Mouse (Mus musculus): Measurements from ENCODE around the gene Kcnh1. TPM values are rescaled to one million over a fixed set of nuclear protein-coding genes. Genes with fewer than 3 reads are reported as not detected.

Kcnh1 gene
- total RNA-seq, 4 experiments from 2014 or later, result 61.1 to 73.6 (median 64.3) TPM

DNA sequence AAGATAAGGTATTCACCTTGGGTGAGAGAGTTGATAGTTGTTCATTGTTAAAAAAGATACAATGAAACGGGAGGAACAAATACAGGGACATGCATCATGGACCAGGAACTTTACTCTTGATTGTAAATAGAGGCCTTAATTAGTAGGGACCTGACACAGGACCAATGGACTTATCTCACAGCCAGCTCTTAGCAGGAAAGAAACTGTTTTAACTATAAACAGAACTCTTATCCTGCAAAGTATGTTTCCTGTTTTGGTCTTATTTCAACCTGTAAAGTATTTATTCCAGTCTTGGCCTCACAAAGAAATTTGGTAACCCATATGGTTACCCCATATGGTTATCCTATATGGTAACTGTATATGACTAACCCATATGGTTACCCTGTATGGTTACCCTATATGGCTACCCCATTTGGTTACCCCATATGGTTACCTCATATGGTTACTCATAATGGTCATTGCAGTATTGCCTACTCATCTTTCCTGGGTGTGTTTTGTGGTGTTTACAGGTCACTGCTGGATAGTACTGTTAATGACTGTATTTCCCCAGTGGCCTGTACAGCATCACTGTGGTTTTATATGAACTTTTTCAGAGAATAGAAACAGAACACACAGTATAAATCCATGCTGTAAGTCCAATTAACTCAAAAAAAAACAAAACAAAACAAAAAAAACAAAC is 125.0 kb downstream of the Kcnh1 start:
- no peak for DNase-seq (ENCODE audit: low spot score in 2 of 2)

DNA sequence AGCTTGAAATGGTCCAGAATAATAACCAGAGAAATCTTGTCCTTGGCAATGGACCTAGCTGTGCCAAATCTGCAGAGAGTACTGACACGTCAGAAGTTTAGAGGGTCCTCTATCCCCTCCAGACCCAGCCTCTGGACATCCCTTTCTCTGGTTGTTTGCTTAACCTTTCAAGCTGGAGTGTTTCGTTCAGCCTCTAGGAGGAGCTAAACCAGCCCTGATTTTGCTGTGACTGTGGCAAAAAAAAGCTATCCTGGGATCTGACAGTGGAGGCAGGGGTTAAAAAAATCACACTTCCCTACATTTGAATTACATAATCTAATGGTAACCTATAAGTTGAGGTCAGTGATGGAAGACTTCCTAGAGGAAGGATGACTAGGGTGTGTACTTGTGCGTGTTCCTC is 133.6 kb downstream of the Kcnh1 start:
- no peak for DNase-seq (ENCODE audit: low spot score in 2 of 2)

DNA sequence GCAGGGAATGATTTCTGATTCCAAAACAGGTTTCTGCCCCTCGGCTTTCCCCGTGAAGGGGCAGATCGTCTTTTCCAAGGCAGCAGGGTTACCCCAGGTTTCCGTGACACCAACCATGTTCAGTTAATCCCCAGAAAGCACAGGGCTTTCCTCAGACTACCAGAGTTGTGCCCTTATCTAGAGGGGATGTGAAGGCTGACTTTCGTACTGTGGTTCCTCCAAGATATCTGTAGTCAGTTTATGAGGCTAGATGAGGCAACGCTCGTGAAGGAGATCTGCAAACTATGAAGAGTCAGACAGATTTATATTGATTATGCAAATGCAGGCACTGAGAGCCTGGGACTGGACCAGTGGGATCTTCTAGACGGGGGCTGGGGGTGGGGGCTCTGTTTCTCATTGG is 136.5 kb downstream of the Kcnh1 start:
- DNase-seq (ENCODE audit: low spot score in 2 of 2), result no peak

DNA sequence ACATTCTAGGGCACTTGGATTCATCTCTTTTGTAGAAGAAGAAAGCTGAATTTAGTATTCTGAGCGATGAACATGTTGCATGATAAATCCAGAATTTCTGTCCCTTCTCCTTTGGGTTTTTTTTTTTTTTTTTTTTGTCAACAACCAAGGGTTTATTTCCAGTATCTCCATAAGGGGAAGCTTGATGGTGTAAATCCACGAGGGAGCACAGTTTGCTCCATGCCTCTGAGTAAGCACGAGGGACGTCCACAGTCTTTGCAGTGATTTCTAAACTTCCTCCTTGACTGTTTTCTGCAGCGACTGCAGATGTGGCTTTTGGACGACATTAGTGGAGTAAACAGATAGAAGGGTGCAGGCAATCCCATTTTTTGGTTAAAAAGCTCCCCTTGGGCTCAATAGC is 140.6 kb downstream of the Kcnh1 start:
- DNase-seq (ENCODE audit: low spot score in 2 of 2), result no peak

DNA sequence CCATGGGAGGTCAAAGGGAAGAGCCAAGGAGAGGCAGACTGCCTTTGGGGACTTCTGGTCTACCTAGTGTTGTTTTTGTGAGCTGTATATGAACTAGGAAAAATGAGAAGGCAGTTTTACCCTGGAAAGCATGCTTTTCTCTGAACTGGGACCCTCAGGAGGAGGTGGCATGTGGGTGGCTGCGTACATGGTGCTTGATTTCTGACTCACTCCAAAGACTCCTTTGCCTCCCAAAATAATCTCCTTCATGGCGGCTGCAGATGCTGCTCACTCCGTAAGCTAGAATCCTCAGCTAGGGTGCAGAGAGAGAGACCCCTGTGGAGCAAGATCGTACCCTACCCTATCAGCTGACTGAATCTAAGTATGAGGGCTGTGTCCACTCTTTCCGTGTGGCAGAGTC is 145.5 kb downstream of the Kcnh1 start:
- DNase-seq (ENCODE audit: low spot score in 2 of 2), result peak in 1 of 2 experiments; percentile 59

DNA sequence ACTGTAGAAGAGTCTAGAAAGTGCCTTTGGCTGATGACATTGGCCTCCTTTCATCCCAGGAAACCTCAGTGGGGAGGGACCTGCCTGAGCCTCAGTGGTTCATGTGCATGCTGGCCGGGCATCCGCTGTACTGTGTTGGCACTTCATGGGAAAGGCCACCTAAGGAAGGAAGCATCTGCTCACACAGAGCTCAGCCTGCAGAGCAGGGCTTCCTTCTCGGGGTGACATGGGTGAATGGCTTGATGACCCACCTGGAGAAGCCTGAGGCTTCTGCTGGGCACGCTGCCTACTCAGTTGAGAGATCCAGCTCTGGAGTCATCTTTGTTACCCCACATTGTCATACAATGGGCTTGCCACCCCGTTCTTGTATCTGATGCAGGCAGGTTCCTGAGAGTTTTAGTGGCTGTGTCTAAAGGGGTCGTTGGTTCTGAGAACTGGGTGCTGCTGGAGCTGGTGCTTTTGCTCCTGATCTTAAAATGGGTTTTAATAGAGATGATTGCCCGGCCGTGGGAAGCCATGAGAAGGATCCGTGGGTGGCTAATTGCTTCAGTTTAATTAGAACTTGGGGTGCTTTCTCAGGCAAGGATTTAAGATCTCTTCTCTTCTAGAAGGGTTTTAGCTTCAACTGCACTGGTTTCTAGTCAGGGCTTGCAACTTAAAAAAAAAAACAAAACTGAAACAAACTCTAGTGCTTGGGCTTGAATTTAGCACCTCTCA is 148.9 kb downstream of the Kcnh1 start:
- DNase-seq (ENCODE audit: low spot score in 2 of 2), result no peak

DNA sequence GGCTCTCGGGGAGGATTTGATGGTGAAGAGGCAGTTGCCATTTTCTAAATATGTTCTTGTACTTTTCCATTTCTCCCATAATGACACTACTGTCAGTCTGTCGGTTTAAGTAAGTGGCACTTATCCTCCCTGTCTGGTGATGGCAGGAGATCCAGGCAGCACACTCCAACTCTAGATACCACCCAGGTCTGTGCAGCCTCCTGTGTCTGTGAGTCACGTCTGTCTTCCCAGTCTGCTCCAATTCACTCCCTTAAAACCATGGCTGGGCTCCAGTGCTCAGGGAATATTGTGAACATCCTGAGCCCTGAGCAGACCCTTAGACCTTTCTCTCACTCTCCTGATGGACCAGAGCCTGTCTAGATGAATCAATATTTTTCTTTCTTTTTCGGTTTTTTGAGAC is 151.2 kb downstream of the Kcnh1 start:
- peak in 1 of 2 experiments; percentile 43 for DNase-seq (ENCODE audit: low spot score in 2 of 2)

DNA sequence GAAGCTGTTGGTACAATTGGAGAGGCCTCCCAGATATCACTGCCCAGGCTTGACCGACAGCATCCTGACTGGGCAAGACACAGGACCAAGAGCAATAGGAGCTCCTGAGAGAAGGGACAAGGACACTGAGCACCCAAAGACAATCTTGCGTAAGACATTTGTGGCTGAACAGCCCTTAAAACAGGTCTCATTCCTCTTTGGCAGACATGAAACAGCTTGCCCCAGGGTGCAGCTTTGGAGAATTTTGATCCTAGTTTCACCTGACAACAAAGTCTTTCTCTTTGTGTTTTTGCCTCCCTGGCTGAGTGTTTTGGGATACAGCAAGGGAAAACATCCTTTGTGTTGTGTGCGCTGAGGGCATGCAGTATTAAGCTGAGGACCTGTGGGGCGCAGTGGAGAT is 153.4 kb downstream of the Kcnh1 start:
- DNase-seq (ENCODE audit: low spot score in 2 of 2), result no peak

DNA sequence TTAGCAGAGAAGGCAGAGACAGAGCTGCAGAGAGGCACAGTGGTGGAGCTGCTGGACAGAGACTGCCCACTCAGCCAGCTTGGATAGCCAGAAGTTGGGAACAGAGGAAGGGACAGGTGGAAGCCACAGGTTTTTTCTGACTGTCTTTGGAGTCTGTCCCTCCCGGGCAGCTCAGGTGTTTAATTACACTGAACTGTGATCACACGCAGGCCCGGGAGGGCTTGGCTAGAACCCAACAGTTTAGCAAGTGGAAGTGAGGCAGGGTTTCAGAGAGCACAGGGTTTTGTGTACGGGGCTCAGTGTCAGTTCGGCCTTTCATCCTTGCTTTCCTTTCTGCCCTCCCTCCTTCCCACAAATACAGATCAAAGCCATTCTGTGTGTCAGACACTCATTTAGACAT is 156.8 kb downstream of the Kcnh1 start:
- DNase-seq (ENCODE audit: low spot score in 2 of 2), result no peak

DNA sequence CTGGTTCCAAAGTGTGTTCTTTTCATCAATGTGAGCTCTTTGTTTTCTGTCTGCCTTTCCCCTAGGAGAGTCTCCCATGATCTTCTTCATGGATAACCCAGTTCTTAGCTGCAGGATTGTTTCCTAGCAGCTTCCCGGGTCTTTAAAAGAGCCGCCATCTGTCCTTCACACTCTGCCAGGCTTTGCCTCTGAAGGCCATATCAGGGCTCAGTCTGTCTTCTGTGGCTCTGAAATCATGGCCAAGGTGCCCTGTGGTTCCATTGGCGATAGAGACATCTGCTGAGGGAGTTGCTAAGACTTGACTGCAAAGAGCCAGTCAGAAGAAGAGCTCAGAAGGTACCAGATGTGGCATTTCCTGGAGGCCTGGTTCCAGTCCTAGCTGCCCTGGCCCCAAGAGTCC is 165.7 kb downstream of the Kcnh1 start:
- no peak for DNase-seq (ENCODE audit: low spot score in 2 of 2)

DNA sequence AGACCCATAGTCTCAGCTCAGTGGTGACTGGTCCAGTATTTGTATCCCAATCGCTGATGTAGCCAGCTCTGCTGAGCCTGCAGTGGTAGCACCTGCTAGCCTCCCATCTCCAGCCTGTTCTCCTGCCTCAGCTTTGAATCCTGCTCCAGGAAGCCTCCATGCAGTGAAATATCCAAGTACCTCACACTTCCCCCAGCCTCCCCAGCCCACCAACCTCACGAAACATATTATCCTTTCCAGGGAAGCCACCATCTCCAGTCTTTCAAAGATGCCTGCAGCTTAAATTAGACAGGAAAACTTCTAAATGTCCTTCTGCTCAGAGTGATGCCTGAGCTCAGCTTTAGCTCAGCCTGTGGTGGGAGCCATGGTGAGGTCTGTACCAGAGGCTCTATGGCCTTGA is 168.6 kb downstream of the Kcnh1 start:
- DNase-seq (ENCODE audit: low spot score in 2 of 2), result peak in 1 of 2 experiments; percentile 53

DNA sequence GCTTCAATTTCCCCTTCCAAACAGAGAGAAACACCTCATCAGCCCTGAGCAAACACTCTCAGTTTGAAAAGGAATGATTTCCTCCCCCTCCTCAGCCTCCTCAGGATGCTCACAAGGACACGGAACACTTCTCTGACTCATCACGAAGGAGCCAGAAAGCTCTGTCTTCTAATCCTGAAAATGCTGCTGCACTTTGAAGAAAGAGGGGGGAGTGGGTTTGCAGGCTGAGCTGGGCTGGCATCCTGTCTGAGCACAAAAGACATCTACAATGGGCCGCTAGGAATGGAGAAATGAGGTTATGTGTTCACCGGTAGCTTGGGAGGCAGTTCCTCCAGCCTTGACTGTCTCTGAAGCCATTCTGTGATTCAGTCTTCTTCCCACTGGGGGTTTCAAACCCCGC is 177.8 kb downstream of the Kcnh1 start:
- peak in 1 of 2 experiments; percentile 73 for DNase-seq (ENCODE audit: low spot score in 2 of 2)

DNA sequence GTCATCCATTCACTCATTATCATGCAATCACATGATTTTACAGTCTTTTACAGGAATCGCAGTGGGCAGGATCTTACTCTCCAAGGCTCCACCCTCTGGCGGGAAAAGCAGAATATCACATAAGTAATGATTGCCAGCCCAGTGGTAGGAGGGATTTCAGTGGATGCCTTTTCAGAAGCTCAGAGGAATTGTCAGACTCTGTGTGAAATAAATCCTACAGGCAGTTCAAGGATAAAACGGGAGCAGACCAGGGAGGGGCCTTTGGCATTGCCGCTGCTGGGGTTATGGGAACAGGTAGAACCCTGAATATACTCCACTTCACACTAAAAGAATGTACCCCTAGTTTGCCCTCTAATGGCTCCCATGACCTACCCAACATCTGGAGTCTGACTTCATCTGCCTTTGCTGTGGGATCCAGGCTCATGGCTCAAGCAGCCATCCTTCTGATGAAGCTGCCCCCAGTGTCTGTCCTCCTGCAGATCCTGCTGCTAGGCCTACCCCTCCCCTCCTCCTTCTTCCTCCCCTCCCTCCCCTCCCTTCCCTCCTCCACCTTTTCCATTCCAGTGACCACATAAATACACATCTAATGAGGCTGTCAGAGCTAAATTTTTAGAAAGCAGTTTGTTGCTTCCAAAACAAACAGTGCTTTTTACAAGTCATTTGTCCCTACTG is 181.5 kb downstream of the Kcnh1 start:
- DNase-seq (ENCODE audit: low spot score in 2 of 2), result no peak

DNA sequence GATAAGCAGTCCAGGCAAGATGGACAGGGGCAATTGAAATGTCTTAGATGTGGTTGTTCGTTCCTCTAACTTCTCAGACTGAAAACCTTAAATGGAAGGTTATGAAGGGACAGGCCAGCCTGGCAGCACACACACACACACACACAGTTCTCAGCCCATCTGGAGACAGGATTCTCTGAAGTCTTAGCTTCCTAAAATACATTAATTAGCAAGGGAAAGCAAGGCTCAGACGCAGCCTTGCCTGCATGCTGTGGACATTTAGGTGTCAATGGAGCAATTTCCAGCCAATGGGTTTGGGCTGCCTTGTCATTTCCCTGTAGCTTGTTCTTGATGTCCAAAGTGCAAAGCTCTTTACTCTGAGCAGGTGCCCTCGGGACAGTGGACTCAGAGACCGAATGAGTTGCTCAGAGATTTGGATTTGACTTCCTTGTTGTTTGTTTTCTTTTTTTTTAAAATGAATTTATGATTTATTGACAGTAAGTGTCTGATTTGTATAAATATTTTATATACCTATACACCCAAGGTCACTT is 188.0 kb downstream of the Kcnh1 start:
- DNase-seq (ENCODE audit: low spot score in 2 of 2), result no peak

DNA sequence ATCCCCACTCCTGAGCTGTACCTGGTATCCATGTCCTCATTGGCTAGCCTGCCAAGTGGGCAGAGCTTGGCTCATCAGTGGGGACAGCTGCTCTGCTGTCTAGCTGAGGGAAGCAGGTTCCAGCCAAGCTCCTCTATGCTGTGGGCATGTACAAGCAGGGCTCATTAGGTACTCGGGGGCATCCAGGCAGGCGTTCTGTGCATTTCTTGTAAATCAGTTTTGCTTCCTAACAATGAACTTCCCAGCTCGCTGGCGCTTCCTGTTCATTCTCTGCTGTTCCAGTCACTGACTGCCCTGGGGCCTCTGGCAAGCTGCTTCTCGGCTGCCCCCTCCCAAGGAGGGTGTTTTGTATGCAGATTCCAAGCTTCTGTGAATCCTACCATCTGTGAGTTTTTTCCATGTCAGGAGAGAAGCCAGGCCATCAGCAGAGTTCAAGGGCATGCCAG is 190.0 kb downstream of the Kcnh1 start:
- DNase-seq (ENCODE audit: low spot score in 2 of 2), result no peak

DNA sequence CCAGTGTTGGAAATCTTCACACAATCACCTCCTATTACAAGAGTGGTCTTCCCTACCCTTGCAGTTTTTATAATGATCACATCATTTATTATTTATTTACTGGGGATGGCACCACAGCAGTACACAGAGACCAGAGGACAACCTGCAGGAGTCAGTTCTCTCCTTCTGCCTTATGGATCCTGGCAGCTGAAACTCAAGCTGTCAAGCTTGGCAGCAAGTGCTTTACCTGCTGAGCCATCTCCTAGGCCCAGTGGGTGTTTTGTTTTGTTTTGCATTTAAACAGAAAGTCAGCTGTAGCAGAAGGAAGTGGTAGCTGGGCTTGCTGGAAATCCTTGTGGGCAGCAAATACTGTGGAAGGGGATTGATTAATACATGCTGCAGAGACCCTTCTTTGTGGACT is 197.1 kb downstream of the Kcnh1 start:
- DNase-seq (ENCODE audit: low spot score in 2 of 2), result no peak

DNA sequence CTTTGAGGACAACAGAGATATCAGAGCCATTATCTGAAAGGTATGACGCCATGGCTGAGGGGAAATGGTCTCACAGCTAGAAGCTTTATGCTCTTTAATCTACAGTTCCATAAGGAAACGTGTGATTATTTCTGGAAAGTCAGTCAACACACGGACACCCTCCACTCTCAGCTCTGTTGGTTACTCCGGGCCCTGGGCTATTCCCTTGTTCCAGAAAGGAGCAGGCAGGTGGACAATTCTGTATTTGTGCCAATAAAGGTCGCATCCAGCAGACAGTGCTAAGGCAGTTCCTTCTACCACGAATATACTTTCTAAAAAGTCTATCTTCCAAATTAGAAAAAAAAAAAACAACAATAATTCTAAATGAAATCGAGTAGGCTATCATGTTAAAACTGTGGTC is 200.5 kb downstream of the Kcnh1 start:
- DNase-seq (ENCODE audit: low spot score in 2 of 2), result no peak

DNA sequence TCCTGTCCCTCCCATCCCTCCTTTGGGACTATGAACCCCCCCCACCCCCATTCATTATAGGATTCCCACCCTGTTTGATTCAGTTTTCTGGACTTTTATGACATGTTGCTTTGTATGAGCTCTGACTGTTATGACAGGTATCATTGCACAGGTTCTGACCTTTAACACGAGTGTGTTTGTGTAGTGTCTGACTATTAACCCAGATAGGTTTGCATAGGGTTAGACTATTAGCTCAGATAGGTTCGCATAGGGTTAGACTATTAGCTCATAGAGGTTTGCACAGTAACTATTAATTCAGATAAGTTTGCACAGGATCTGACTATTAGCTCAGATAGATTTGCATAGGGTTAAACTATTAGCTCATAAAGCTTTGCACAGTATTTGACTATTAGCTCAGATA is 201.7 kb downstream of the Kcnh1 start:
- DNase-seq (ENCODE audit: low spot score in 2 of 2), result no peak

DNA sequence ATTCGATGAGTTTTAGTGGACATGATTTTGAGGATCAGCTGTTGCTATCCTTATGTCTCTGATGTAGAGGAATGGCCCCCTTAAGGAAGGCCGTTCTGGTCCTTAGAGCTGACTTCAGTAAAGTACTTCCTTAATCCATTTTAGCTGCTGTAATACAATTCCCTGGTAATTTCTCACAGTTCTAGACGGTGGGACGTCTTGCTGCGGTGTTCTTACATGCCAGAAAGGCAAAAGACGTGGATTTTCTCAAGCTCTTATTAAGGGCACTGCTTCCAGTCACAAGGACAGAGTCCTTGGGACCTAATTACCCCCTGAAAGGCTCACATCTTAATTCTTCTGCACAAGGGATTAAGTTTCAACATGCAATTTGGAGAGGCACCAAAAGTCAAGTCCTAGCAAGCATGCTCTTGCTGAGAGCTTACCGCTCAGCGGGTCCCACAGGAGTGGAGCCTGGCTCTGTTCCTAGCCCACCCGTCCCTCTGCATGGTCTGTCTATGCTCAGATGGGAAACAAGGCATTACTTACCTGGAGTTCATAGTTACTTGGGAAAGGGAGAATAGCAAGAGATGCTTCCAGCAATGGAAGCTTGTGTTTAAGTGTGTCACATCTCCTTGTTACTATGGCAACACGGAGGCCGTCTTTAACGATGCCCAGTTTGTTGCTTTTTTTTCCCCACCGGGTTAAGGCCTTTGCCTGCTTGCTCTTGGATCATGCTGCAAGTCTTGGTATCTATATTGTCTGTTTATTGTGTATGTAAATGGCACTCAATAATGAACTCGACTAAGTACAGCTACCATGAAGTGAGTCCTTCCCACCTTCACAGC is 209.3 kb downstream of the Kcnh1 start:
- no peak for DNase-seq (ENCODE audit: low spot score in 2 of 2)

DNA sequence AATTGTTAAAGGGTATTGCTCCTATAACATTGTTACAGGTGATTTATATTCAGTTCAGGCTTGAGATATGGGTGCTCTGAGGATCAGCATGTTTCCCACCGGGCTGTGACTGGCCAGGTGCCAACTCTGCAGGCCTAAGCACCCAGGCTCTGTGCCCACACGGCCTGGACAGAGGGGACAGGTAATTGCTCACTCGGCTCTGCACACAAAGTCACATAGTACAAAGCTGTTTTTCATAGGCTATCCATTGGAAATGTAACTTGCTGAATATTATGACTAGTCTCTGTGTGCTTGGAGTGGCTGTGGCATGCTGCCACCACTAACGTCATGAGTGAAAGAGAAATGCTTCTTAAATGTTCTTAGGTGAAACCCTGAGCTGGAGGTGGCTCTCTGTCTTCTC is 210.4 kb downstream of the Kcnh1 start:
- DNase-seq (ENCODE audit: low spot score in 2 of 2), result no peak

DNA sequence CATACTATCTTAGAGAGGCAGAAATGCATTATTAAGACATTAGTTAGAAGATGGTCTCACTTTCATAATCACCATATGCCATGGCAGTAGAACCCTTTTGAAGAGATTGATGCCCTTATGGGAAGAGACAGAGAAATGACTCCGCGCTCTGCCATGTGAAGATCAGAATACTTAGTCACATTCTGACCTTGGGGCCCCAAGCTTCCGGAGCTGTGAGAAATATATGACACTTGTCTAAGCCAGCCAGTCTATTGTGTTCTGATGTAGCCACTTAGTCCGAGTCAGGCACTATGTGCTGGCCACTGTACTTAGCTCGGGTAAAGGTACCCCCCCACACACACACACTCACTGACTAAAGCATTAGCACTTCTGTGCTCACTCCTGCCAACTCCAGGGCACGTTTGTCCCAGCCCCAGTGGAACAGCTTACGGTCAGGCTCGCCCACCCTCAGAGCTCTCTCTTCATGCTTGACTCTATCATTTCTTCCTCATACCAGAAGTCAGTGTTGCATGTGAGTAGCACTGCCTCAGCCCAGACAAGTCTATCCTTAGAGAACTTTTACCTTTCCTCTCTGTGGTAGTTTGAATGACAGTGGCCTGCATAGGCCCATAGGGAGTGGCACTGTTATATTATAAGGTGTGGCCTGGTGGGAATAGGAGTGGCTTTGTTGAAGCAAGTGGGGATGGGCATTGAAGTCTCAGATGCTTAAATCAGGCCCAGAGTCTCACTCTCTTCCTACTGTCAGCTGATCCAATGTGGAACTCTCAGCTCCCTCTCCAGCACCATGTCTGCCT is 212.5 kb downstream of the Kcnh1 start:
- no peak for DNase-seq (ENCODE audit: low spot score in 2 of 2)
